Mouse (Mus musculus) E14TG2a.4 (cell line): ENCODE results near the gene Mta3.

Experiments used
- CTCF ChIP-seq: conservative IDR thresholded peaks from 2 replicates; pipeline ENCODE4 v1.5.1; 2014; ENCODE audit warnings: low read length
- NANOG ChIP-seq: IDR thresholded peaks from 2 replicates; pipeline ENCODE4 v1.6.1; 2014; ENCODE audit warnings: borderline replicate concordance, low read length, mixed read lengths
- POU5F1 ChIP-seq: IDR thresholded peaks from 2 replicates; pipeline ENCODE4 v1.6.1; 2014; ENCODE audit warnings: low read length, borderline replicate concordance

- TF ChIP-seq CTCF (no peak), NANOG (no peak), POU5F1 (no peak)
Measured at GRCm38 (mm10) chr17:83740135-83740676, 34.2 kb downstream of the Mta3 start.
